Mouse (Mus musculus) C2C12 (cell line): ENCODE data around the gene Lamtor1. TPM values are rescaled to one million over a fixed set of nuclear protein-coding genes. Genes with fewer than 3 reads are reported as not detected.
"Not testable (repeated sequence)": the region's sequence is repeated elsewhere in the genome, so short reads cannot be mapped to it uniquely, and the experiment has no call there.

Source experiments
- H3K27me3 ChIP-seq: one replicate; pipeline ENCODE4 v1.6.1; 2011; ENCODE audit not compliant: control insufficient read depth, insufficient read depth, insufficient read length
- H3K36me3 ChIP-seq: one replicate; pipeline ENCODE4 v1.6.1; 2011; ENCODE audit not compliant: control insufficient read depth, insufficient read depth
- H3K4me3 ChIP-seq: one replicate; pipeline ENCODE4 v1.5.1; 2011; ENCODE audit warnings: mild to moderate bottlenecking, control low read depth; ENCODE audit not compliant: poor library complexity, insufficient read depth, severe bottlenecking
- H3K79me2 ChIP-seq: one replicate; pipeline ENCODE4 v1.6.1; 2011; ENCODE audit not compliant: control insufficient read depth, insufficient read depth
- H3K79me3 ChIP-seq: one replicate; pipeline ENCODE4 v1.6.1; 2011; ENCODE audit warnings: low read depth, control low read depth
- H3ac ChIP-seq: one replicate; pipeline ENCODE3; 2011; ENCODE audit warnings: low read depth; ENCODE audit not compliant: control insufficient read depth, insufficient read length
- CEBPB ChIP-seq: IDR thresholded peaks from one replicate; pipeline ENCODE4 v1.6.1; 2011; ENCODE audit warnings: low read depth, mild to moderate bottlenecking, control low read depth, moderate library complexity
- CTCF ChIP-seq: IDR thresholded peaks from one replicate; pipeline ENCODE4 v1.5.1; 2011; ENCODE audit not compliant: control insufficient read depth, insufficient read depth, insufficient read length
- FOSL1 ChIP-seq: IDR thresholded peaks from one replicate; pipeline ENCODE4 v1.8.0; 2011; ENCODE audit warnings: mild to moderate bottlenecking, low read length; ENCODE audit not compliant: poor library complexity, insufficient read depth, severe bottlenecking
- MAX ChIP-seq: IDR thresholded peaks from one replicate; pipeline ENCODE4 v1.6.1; 2011; ENCODE audit warnings: mild to moderate bottlenecking, control low read depth
- MYOD1 ChIP-seq: IDR thresholded peaks from one replicate; pipeline ENCODE4 v1.6.1; 2011; ENCODE audit warnings: low read depth; ENCODE audit not compliant: control insufficient read depth, insufficient read length
- MYOG ChIP-seq: IDR thresholded peaks from one replicate; pipeline ENCODE4 v1.6.1; 2011; ENCODE audit not compliant: control insufficient read depth, insufficient read length; ENCODE audit errors: extremely low read depth
- USF1 ChIP-seq: IDR thresholded peaks from one replicate; pipeline ENCODE4 v1.6.1; 2011; ENCODE audit warnings: low read depth, mild to moderate bottlenecking, control low read depth, moderate library complexity
- polyA plus RNA-seq: library from polyadenylated mRNA; unstranded; fragments of >200 nt; fragmentation: generic; extraction: Trizol; gene quantifications from one replicate; pipeline ENCODE4 v1.2.1, GENCODE M21; 2012; ENCODE audit warnings: missing spikeins

Gene Lamtor1
- polyA plus RNA-seq, 1 experiment, result 200 TPM

- no peak overlapping the region for H3ac ChIP-seq
- peaks cover 82% of the 10 kb centered on the region for H3K79me2 ChIP-seq
- no peaks in the 10 kb centered on the region for H3K27me3 ChIP-seq
- no peak overlapping the region for H3K4me3 ChIP-seq
- TF ChIP-seq CEBPB, result no peak
- TF ChIP-seq MYOG, result no peak
- TF ChIP-seq USF1, result no peak
- TF ChIP-seq FOSL1, result no peak
- TF ChIP-seq MAX, result no peak
- TF ChIP-seq CTCF, result no peak
- TF ChIP-seq MYOD1, result no peak
- peaks cover 69% of the 10 kb centered on the region for H3K79me3 ChIP-seq
- H3K36me3 ChIP-seq, result no peaks in the 10 kb centered on the region
Measured at GRCm38 (mm10) chr7:101938348-101938747, 32.6 kb downstream of the Lamtor1 start.

GRCm38 (mm10) chr7:101939758-101940157 lies 34.1 kb downstream of the Lamtor1 start:
- Histone ChIP-seq H3K4me3 (no peak overlapping the region), H3K79me2 (peaks cover 74% of the 10 kb centered on the region)
- no peak for TF ChIP-seq CEBPB
- no peak for TF ChIP-seq USF1
- no peak for TF ChIP-seq MYOD1
- TF ChIP-seq MAX, result no peak
- TF ChIP-seq FOSL1, result no peak
- TF ChIP-seq CTCF, result no peak
- no peak for TF ChIP-seq MYOG

DNA sequence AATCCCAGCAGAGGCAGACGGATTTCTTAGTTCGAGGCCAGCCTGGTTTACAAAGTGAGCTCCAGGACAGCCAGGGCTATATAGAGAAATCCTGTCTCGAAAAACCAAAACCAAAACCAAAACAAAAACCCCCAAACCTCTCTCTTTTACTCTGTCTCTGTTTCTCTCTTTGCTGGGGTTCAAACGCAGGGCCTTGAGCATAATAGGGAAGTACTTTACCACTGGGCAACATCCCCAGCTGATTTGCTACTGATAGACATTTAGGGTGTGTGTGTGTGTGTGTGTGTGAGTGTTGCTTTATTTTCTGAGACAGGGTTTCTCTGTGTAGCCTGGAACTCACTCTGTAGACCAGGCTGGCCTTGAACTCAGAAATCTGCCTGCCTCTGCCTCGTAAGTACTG lies 43.3 kb downstream of the Lamtor1 start:
- H3K27me3 ChIP-seq, H3K4me3 ChIP-seq, H3ac ChIP-seq, H3K36me3 ChIP-seq: not testable (repeated sequence)
- Histone ChIP-seq H3K79me3 (peaks cover 42% of the 10 kb centered on the region), H3K79me2 (peaks cover 80% of the 10 kb centered on the region)

More at GRCm38 (mm10) chr7:101939758-101940157, 34.1 kb downstream of the Lamtor1 start:
- H3K36me3 ChIP-seq, result no peaks in the 10 kb centered on the region
- H3K79me3 ChIP-seq, result peaks cover 65% of the 10 kb centered on the region
- H3ac ChIP-seq, result no peak overlapping the region
- H3K27me3 ChIP-seq, result no peaks in the 10 kb centered on the region

DNA sequence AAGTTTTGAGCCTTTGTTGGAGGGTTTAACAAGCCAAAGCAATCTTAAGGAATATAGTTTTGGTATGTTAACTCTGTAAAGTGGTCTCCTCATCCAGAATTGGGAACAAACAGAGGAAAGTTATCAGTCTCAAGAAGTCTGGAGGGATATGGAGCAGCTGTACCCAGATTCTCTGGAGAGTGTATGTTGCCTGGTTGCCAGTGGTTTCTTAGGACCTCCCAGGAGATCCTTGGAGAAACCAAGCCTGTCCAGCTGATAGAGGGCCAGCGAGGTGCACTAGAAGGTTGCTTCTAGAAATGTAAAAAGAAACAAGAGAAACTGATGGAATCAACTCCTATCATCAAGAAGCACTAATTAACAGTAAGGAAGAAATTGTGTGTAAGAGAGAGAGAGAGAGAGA lies 45.9 kb downstream of the Lamtor1 start:
- Histone ChIP-seq H3K79me3 (peaks cover 40% of the 10 kb centered on the region), H3ac (no peak overlapping the region), H3K27me3 (no peaks in the 10 kb centered on the region), H3K79me2 (peaks cover 90% of the 10 kb centered on the region), H3K36me3 (no peaks in the 10 kb centered on the region), H3K4me3 (no peak overlapping the region)
- TF ChIP-seq CEBPB, result no peak
- TF ChIP-seq MYOG, result no peak
- no peak for TF ChIP-seq MYOD1
- TF ChIP-seq MAX, result no peak
- TF ChIP-seq FOSL1, result no peak
- TF ChIP-seq CTCF, result no peak
- no peak for TF ChIP-seq USF1

DNA sequence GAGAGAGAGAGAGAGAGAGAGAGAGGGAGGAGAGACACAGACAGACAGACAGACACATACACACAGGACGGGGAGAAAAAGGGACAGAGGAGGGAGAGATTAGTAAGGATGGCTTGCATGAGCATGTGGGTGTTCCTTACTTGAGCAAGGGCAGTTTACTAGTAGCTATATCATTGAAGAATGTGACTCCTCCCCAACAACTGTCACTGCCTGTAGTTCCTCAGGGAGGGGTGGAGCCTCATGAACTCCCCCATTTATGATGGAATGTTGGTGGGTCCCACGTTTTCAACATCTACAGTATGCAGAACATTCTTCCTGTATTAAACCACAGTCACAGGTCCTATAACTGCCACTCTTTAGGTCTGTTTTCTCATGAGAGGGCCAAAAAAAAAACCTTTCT lies 46.4 kb downstream of the Lamtor1 start:
- TF ChIP-seq MYOG, result no peak
- no peak for TF ChIP-seq MAX
- no peak for TF ChIP-seq MYOD1
- TF ChIP-seq CEBPB, result no peak
- no peak for TF ChIP-seq CTCF
- no peak for TF ChIP-seq USF1
- TF ChIP-seq FOSL1, result no peak

GRCm38 (mm10) chr7:101954163-101954562 lies 48.5 kb downstream of the Lamtor1 start:
- no peak overlapping the region for H3ac ChIP-seq
- no peaks in the 10 kb centered on the region for H3K27me3 ChIP-seq
- H3K79me2 ChIP-seq, result peaks cover 94% of the 10 kb centered on the region
- TF ChIP-seq MYOG, result no peak
- TF ChIP-seq MYOD1, result no peak
- no peak for TF ChIP-seq FOSL1
- TF ChIP-seq USF1, result no peak
- no peak for TF ChIP-seq CTCF
- TF ChIP-seq CEBPB, result no peak
- TF ChIP-seq MAX, result no peak
- H3K4me3 ChIP-seq, result no peak overlapping the region
- H3K36me3 ChIP-seq, result no peaks in the 10 kb centered on the region
- H3K79me3 ChIP-seq, result peaks cover 31% of the 10 kb centered on the region

More for the DNA sequence above, 46.4 kb downstream of the Lamtor1 start:
- Histone ChIP-seq H3K79me3 (peaks cover 37% of the 10 kb centered on the region), H3K4me3 (no peak overlapping the region), H3K27me3 (no peaks in the 10 kb centered on the region), H3ac (no peak overlapping the region), H3K79me2 (peaks cover 92% of the 10 kb centered on the region), H3K36me3 (no peaks in the 10 kb centered on the region)
